Mouse (Mus musculus) forebrain, embryonic 15.5 days (tissue): Measurements from ENCODE around the gene Hivep2. TPM values are rescaled to one million over a fixed set of nuclear protein-coding genes. Genes with fewer than 3 reads are reported as not detected.
A peak's percentile ranks its signal among the peaks of the same experiment; 100 is the strongest.

Experiments used
- ATAC-seq: fragments of 200-750 bp; cut with Nextera tagmentation; replicated peaks from 2 replicates; pipeline ENCODE4 v1.8.0; 2017; ENCODE audit warnings: mild to moderate bottlenecking, moderate TSS enrichment, moderate library complexity
- H3K27ac ChIP-seq: fragments of 300-500 bp; sonication (generic); replicated peaks from 2 replicates; pipeline ENCODE4 v1.5.1; 2015; ENCODE audit warnings: mild to moderate bottlenecking, inconsistent platforms
- H3K27me3 ChIP-seq: fragments of 300-500 bp; sonication (generic); 2 replicates; pipeline ENCODE4 v1.6.1; 2015; ENCODE audit warnings: inconsistent platforms
- H3K36me3 ChIP-seq: fragments of 300-500 bp; sonication (generic); 2 replicates; pipeline ENCODE4 v1.6.1; 2015; ENCODE audit warnings: mild to moderate bottlenecking, inconsistent platforms
- H3K4me1 ChIP-seq: fragments of 300-500 bp; sonication (generic); 2 replicates; pipeline ENCODE4 v1.6.1; 2015; ENCODE audit warnings: inconsistent platforms
- H3K4me2 ChIP-seq: fragments of 300-500 bp; sonication (generic); replicated peaks from 2 replicates; pipeline ENCODE4 v1.6.1; 2015; ENCODE audit warnings: mild to moderate bottlenecking, inconsistent platforms
- H3K4me3 ChIP-seq: fragments of 300-500 bp; sonication (generic); 2 replicates; pipeline ENCODE4 v1.5.1; 2015; ENCODE audit warnings: mild to moderate bottlenecking, inconsistent platforms
- H3K9ac ChIP-seq: fragments of 300-500 bp; sonication (generic); replicated peaks from 2 replicates; pipeline ENCODE4 v1.6.1; 2015; ENCODE audit warnings: mild to moderate bottlenecking, inconsistent platforms
- H3K9me3 ChIP-seq: fragments of 300-500 bp; sonication (generic); 2 replicates; pipeline ENCODE4 v1.6.1; 2016; ENCODE audit warnings: inconsistent platforms
- WGBS: fragments of 180-500 bp; shearing (Covaris S2); methylation state at CpG from one replicate; pipeline ENCODE4 v1.1.7; 2015; ENCODE audit warnings: mixed read lengths; 5-methylcytosine and 5-hydroxymethylcytosine counted together
- polyA plus RNA-seq: library from polyadenylated mRNA; unstranded; fragments of >200 nt; fragmentation: Nextera tagmentation; extraction: Ambion mirVana; gene quantifications from 2 replicates; pipeline ENCODE4 v1.2.1, GENCODE M21; 2015

Hivep2 gene
- polyA plus RNA-seq, 1 experiment from 2014 or later: 27.1 TPM

DNA sequence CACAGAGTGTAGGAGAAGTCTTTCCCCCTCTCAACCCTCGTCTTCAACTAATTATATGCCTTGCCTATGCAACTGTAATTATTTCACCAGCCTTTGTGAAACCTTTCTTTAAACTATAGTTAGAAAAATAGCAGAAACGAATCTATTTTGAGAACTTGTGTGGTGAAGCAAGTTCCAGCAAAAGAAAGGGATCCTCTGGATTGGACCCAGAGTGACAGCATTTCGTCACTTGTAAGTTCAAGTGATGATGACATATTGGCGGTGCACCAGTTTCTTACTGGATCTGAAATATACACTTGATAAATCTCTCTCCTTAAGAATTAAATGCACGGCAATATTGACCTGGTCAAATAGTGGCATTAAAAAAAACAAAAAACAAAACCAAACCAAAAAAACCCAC, 136.1 kb downstream of the Hivep2 start:
- ATAC-seq: no peak
- 75% methylated on average over 5 of the region's 5 CpGs for WGBS
- no peak overlapping the region for H3K9ac ChIP-seq
- no peak overlapping the region for H3K4me3 ChIP-seq
- no peaks in the 10 kb centered on the region for H3K9me3 ChIP-seq
- no peak overlapping the region for H3K4me2 ChIP-seq
- no peaks in the 10 kb centered on the region for H3K4me1 ChIP-seq
- no peak overlapping the region for H3K27ac ChIP-seq
- no peaks in the 10 kb centered on the region for H3K36me3 ChIP-seq
- H3K27me3 ChIP-seq: no peaks in the 10 kb centered on the region

- Histone ChIP-seq H3K4me3 (no peak overlapping the region), H3K9me3 (no peaks in the 10 kb centered on the region), H3K4me2 (no peak overlapping the region), H3K27me3 (no peaks in the 10 kb centered on the region), H3K9ac (no peak overlapping the region), H3K36me3 (no peaks in the 10 kb centered on the region), H3K27ac (peak overlapping the region; percentile 1; the same call in 1 of the 2 replicates), H3K4me1 (no peaks in the 10 kb centered on the region)
- ATAC-seq: peak; percentile 64
- 62% methylated on average over 7 of the region's 7 CpGs for WGBS
These were observed 142.3 kb downstream of the Hivep2 start for GRCm38 (mm10) chr10:14107980-14108671.

GRCm38 (mm10) chr10:14115846-14116245, 150.0 kb downstream of the Hivep2 start:
- H3K9me3 ChIP-seq: no peaks in the 10 kb centered on the region
- WGBS: 88% methylated on average over 4 of the region's 4 CpGs
- no peak overlapping the region for H3K4me3 ChIP-seq
- ATAC-seq: no peak
- H3K9ac ChIP-seq: no peak overlapping the region
- no peaks in the 10 kb centered on the region for H3K36me3 ChIP-seq
- H3K4me1 ChIP-seq: 0 out of 2 replicates have a peak, but pooled peaks cover 6% of the 10 kb centered on the region
- H3K27me3 ChIP-seq: no peaks in the 10 kb centered on the region
- H3K4me2 ChIP-seq: no peak overlapping the region
- H3K27ac ChIP-seq: no peak overlapping the region

DNA sequence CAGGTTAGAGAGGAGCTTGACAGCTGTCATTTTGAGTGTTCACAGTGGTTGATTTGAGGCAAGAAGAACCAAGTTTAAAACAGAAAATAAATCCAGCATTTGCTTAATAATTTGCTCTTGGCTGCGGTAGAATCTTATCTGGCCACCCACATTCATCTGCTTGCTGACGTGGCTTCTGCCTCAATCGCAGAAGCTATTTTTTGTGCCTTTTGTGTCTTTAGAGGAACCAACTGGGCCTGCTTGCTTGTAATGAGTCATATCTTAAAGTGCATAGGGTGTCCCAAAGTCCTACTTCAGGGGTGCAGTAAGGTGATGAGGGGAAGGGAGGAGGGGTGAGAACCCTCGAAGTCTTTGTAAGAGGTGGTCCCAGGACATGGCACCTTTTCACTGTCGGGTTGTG, 151.1 kb downstream of the Hivep2 start:
- 89% methylated on average over 5 of the region's 5 CpGs for WGBS
- H3K27me3 ChIP-seq: no peaks in the 10 kb centered on the region
- 0 out of 2 replicates have a peak, but pooled peaks cover 6% of the 10 kb centered on the region for H3K4me1 ChIP-seq
- H3K27ac ChIP-seq: no peak overlapping the region
- no peak overlapping the region for H3K9ac ChIP-seq
- no peak overlapping the region for H3K4me3 ChIP-seq
- no peak for ATAC-seq
- H3K36me3 ChIP-seq: no peaks in the 10 kb centered on the region
- H3K4me2 ChIP-seq: no peak overlapping the region
- H3K9me3 ChIP-seq: no peaks in the 10 kb centered on the region

DNA sequence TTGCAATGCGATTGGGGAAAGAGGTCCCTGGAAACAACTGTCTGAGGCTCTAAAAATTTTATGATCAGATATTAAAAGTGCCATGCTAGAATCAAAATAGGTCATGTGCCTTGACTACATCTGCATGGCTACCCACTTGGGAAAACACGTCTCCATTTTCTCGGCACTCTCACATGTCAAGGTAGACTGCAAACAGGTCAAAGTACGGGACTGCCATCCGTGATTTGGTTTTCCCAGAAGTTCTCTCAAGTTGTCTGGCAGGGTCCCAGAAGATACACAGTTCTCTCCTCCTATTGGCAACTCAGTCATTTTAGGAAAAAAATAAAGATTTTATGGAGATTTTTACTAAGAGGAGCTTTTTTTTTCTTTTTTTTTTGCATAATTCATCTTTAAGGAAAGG, 153.3 kb downstream of the Hivep2 start:
- WGBS: 96% methylated on average over 5 of the region's 5 CpGs
- Histone ChIP-seq H3K27ac (no peak overlapping the region), H3K36me3 (no peaks in the 10 kb centered on the region), H3K4me2 (no peak overlapping the region), H3K9me3 (no peaks in the 10 kb centered on the region), H3K9ac (no peak overlapping the region), H3K4me1 (0 out of 2 replicates have a peak, but pooled peaks cover 6% of the 10 kb centered on the region), H3K27me3 (no peaks in the 10 kb centered on the region), H3K4me3 (no peak overlapping the region)
- no peak for ATAC-seq

GRCm38 (mm10) chr10:14120512-14120911, 154.6 kb downstream of the Hivep2 start:
- no peak overlapping the region for H3K4me2 ChIP-seq
- no peaks in the 10 kb centered on the region for H3K9me3 ChIP-seq
- no peak for ATAC-seq
- peak overlapping the region; percentile 63 for H3K27ac ChIP-seq
- H3K36me3 ChIP-seq: no peaks in the 10 kb centered on the region
- no peaks in the 10 kb centered on the region for H3K27me3 ChIP-seq
- 79% methylated on average over 3 of the region's 3 CpGs for WGBS
- H3K4me1 ChIP-seq: 0 out of 2 replicates have a peak, but pooled peaks cover 6% of the 10 kb centered on the region
- no peak overlapping the region for H3K9ac ChIP-seq
- no peak overlapping the region for H3K4me3 ChIP-seq

DNA sequence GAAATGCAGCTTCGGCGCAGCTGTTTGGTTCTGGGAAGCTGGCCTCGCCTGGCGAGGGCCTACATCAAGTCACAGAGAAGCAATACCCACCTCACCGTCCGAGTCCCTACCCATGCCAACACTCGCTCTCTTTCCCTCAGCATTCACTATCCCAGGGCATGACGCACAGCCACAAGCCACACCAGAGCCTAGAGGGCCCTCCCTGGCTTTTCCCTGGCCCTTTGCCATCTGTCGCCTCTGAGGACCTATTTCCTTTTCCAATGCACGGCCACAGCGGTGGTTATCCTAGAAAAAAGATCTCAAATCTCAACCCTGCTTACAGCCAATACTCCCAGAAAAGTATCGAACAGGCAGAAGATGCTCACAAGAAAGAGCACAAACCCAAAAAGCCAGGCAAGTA, 162.0 kb downstream of the Hivep2 start:
- no peak overlapping the region for H3K4me2 ChIP-seq
- H3K4me1 ChIP-seq: no peaks in the 10 kb centered on the region
- H3K9me3 ChIP-seq: no peaks in the 10 kb centered on the region
- ATAC-seq: no peak
- no peak overlapping the region for H3K9ac ChIP-seq
- no peak overlapping the region for H3K4me3 ChIP-seq
- 94% methylated on average over 12 of the region's 12 CpGs for whole genome bisulfite sequencing
- no peaks in the 10 kb centered on the region for H3K27me3 ChIP-seq
- H3K36me3 ChIP-seq: peaks cover 41% of the 10 kb centered on the region
- H3K27ac ChIP-seq: no peak overlapping the region

DNA sequence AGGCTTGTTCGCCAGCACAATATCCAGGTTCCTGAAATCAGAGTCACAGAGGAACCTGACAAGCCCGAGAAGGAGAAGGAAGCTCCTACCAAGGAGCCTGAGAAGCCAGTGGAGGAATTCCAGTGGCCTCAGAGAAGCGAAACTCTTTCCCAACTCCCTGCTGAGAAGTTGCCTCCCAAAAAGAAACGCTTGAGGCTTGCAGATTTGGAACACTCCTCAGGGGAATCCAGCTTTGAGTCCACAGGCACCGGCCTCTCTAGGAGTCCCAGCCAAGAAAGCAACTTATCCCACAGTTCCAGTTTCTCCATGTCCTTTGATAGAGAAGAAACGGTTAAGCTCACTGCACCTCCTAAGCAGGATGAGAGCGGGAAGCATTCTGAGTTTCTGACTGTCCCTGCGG, 164.4 kb downstream of the Hivep2 start:
- Histone ChIP-seq H3K9me3 (no peaks in the 10 kb centered on the region), H3K27ac (no peak overlapping the region), H3K9ac (no peak overlapping the region), H3K4me3 (no peak overlapping the region), H3K4me1 (no peaks in the 10 kb centered on the region), H3K4me2 (no peak overlapping the region), H3K36me3 (peaks cover 44% of the 10 kb centered on the region), H3K27me3 (no peaks in the 10 kb centered on the region)
- WGBS: 77% methylated on average over 8 of the region's 8 CpGs
- ATAC-seq: no peak

DNA sequence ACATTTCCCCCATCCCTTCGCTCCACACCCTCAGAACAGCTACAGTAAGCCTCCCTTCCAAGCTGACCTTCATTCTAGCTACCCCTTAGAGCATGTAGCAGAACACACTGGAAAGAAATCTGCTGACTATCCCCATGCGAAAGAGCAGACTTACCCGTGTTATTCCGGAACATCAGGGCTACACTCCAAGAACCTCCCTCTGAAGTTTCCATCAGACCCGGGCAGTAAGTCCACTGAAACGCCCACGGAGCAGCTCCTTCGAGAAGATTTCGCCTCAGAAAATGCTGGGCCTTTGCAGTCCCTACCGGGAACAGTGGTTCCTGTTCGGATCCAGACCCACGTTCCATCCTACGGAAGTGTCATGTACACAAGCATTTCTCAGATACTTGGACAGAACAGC, 165.4 kb downstream of the Hivep2 start:
- Histone ChIP-seq H3K36me3 (peaks cover 47% of the 10 kb centered on the region), H3K27me3 (no peaks in the 10 kb centered on the region), H3K9ac (no peak overlapping the region), H3K4me2 (no peak overlapping the region), H3K4me1 (no peaks in the 10 kb centered on the region), H3K27ac (no peak overlapping the region), H3K9me3 (no peaks in the 10 kb centered on the region), H3K4me3 (no peak overlapping the region)
- 97% methylated on average over 13 of the region's 13 CpGs for WGBS
- ATAC-seq: no peak

- Histone ChIP-seq H3K36me3 (peaks cover 51% of the 10 kb centered on the region), H3K27ac (no peak overlapping the region), H3K9ac (no peak overlapping the region), H3K4me1 (no peaks in the 10 kb centered on the region), H3K9me3 (no peaks in the 10 kb centered on the region), H3K27me3 (no peaks in the 10 kb centered on the region), H3K4me2 (no peak overlapping the region), H3K4me3 (no peak overlapping the region)
- ATAC-seq: no peak
- 89% methylated on average over 17 of the region's 17 CpGs for WGBS
These were observed 166.2 kb downstream of the Hivep2 start for GRCm38 (mm10) chr10:14132061-14132460.

DNA sequence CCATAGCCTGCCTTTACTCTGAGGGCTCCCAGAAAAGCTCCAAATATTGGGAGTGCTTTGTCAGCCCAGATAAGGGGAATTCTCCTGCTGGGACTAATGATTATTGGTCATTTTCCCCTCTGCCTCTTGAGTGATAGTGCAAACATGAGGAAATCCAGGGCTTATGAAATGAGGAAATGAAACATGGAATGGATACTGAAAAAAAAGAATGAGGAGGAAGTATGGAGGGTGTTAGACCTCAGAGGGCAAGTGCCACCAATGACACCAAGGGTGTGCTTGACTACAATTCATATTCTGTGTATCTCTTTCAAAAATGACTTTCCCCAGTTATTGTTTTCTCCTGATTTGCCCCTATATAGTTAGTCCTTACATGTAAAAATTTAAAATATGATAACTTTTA, 167.1 kb downstream of the Hivep2 start:
- H3K4me3 ChIP-seq: no peak overlapping the region
- no peak overlapping the region for H3K4me2 ChIP-seq
- H3K4me1 ChIP-seq: no peaks in the 10 kb centered on the region
- ATAC-seq: no peak
- peaks cover 46% of the 10 kb centered on the region for H3K36me3 ChIP-seq
- H3K27ac ChIP-seq: no peak overlapping the region
- no peaks in the 10 kb centered on the region for H3K27me3 ChIP-seq
- H3K9ac ChIP-seq: no peak overlapping the region
- H3K9me3 ChIP-seq: no peaks in the 10 kb centered on the region

DNA sequence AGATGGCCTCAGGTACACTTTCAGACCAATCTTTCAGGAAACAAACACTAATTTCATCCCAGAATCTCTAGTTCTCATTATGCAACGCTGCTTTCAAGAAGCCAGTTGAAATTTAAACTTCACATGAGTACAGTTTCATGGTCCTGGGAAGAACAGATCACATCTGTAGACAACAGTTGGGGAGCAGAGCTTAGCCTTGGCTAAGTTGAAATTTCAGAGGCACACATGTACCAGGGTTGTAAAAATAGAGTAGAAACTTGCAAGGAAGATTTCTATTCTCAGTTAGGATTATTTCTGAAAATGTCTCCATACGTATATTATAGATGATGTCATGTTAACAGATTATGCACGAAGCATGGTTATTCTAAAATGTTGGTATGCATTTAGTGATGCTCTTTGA, 172.8 kb downstream of the Hivep2 start:
- Histone ChIP-seq H3K4me2 (no peak overlapping the region), H3K9ac (no peak overlapping the region), H3K27me3 (no peaks in the 10 kb centered on the region), H3K9me3 (no peaks in the 10 kb centered on the region), H3K4me3 (no peak overlapping the region), H3K36me3 (peaks cover 29% of the 10 kb centered on the region), H3K27ac (no peak overlapping the region), H3K4me1 (no peaks in the 10 kb centered on the region)
- WGBS: 92% methylated on average over 3 of the region's 3 CpGs
- no peak for ATAC-seq

DNA sequence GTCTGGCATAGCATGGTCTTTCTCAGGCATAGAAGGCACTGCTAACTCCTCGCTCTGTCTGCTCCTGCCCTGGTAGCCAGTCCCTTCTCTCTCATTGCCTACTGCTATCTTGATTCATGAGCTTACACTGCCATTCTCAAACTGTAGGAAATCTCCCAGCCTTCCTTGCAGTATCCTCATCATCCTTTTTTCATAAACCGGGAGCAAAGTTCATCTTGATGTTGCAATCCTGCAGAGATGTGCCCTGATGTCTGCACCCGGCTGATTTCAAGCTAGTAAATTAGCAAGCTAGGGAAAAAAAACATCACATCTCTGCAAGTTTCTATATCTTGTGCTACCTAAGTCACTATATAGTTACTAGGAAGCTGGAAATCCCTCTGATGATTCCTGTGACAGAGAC, 179.0 kb downstream of the Hivep2 start:
- 93% methylated on average over 3 of the region's 3 CpGs for WGBS
- H3K4me2 ChIP-seq: no peak overlapping the region

More for the DNA sequence above, 179.0 kb downstream of the Hivep2 start:
- Histone ChIP-seq H3K4me3 (no peak overlapping the region), H3K9me3 (no peaks in the 10 kb centered on the region), H3K27me3 (no peaks in the 10 kb centered on the region), H3K4me1 (no peaks in the 10 kb centered on the region), H3K27ac (no peak overlapping the region), H3K9ac (no peak overlapping the region), H3K36me3 (peaks cover 27% of the 10 kb centered on the region)
- ATAC-seq: no peak
